Mouse (Mus musculus) inflammation-experienced regulatory T-cells, adult 16 weeks (primary cell): Measurements from ENCODE around the gene Vwa5b1. TPM values are rescaled to one million over a fixed set of nuclear protein-coding genes. Genes with fewer than 3 reads are reported as not detected.

Experiments
- polyA plus RNA-seq: library from polyadenylated mRNA; unstranded; fragments of 100-300 nt; shearing (Covaris generic); gene quantifications from one replicate; pipeline ENCODE4 v1.2.1, GENCODE M21; 2017

Gene Vwa5b1
- not detected for polyA plus RNA-seq

GRCm38 (mm10) chr4:138635428-138636145 lies at the start of gene Vwa5b1:
Vwa5b1 (minus strand) TSS chr4:138635884.

Other genes starting within 250 kb of the Vwa5b1 start
- not detected for gene Fam43b, start 239.4 kb downstream of the Vwa5b1 start, polyA plus RNA-seq
- 13.7 TPM for gene Mul1, start 201.2 kb downstream of the Vwa5b1 start, polyA plus RNA-seq
- gene Camk2n1, start 181.6 kb downstream of the Vwa5b1 start, polyA plus RNA-seq, result 0.46 TPM
- gene Pla2g2c, start 88.9 kb upstream of the Vwa5b1 start, polyA plus RNA-seq, result not detected
- 0.13 TPM for gene Ubxn10, start 101.3 kb upstream of the Vwa5b1 start, polyA plus RNA-seq
- not detected for gene Pla2g2f, start 121.7 kb upstream of the Vwa5b1 start, polyA plus RNA-seq
- gene Pla2g2d, start 139.9 kb upstream of the Vwa5b1 start, polyA plus RNA-seq, result 1.5 TPM
- gene Pla2g5, start 227.6 kb upstream of the Vwa5b1 start, polyA plus RNA-seq, result not detected
- gene Gm13030, start 238.1 kb upstream of the Vwa5b1 start, polyA plus RNA-seq, result not detected
- gene Pla2g2e, start 242.1 kb upstream of the Vwa5b1 start, polyA plus RNA-seq, result not detected